Mouse (Mus musculus) forebrain, embryonic 10.5 days (tissue): ENCODE measurements around the gene Lyl1. TPM values are rescaled to one million over a fixed set of nuclear protein-coding genes. Genes with fewer than 3 reads are reported as not detected.

Experiments
- DNase-seq: peaks from one replicate; pipeline ENCODE4 v3.0.0-alpha.2; 2017; ENCODE audit warnings: low spot score; ENCODE audit errors: extremely low spot score
- H3K27ac ChIP-seq: fragments of 300-500 bp; sonication (generic); 2 replicates; pipeline ENCODE4 v1.5.1; 2016; ENCODE audit warnings: mild to moderate bottlenecking
- H3K27me3 ChIP-seq: fragments of 300-500 bp; sonication (generic); 2 replicates; pipeline ENCODE4 v1.6.1; 2016; ENCODE audit warnings: mild to moderate bottlenecking; ENCODE audit not compliant: poor library complexity, severe bottlenecking
- H3K36me3 ChIP-seq: fragments of 300-500 bp; sonication (generic); replicated peaks from 2 replicates; pipeline ENCODE4 v1.6.1; 2016; ENCODE audit warnings: mild to moderate bottlenecking, moderate library complexity
- H3K4me1 ChIP-seq: fragments of 300-500 bp; sonication (generic); 2 replicates; pipeline ENCODE4 v1.6.1; 2016
- H3K4me3 ChIP-seq: fragments of 300-500 bp; sonication (generic); 2 replicates; pipeline ENCODE4 v1.5.1; 2016; ENCODE audit warnings: mild to moderate bottlenecking, moderate library complexity
- H3K9me3 ChIP-seq: fragments of 300-500 bp; sonication (generic); 2 replicates; pipeline ENCODE4 v1.6.1; 2016; ENCODE audit warnings: mild to moderate bottlenecking, moderate library complexity
- WGBS: fragments of 180-500 bp; shearing (Covaris S2); methylation state at CpG from one replicate; pipeline ENCODE4 v1.1.7; 2016; 5-methylcytosine and 5-hydroxymethylcytosine counted together
- polyA plus RNA-seq: library from polyadenylated mRNA; unstranded; fragments of >200 nt; fragmentation: Nextera tagmentation; extraction: Ambion mirVana; gene quantifications from 2 replicates; pipeline ENCODE4 v1.2.1, GENCODE M21; 2016

Gene Lyl1
- polyA plus RNA-seq, 1 experiment from 2014 or later: 5.8 TPM

DNA sequence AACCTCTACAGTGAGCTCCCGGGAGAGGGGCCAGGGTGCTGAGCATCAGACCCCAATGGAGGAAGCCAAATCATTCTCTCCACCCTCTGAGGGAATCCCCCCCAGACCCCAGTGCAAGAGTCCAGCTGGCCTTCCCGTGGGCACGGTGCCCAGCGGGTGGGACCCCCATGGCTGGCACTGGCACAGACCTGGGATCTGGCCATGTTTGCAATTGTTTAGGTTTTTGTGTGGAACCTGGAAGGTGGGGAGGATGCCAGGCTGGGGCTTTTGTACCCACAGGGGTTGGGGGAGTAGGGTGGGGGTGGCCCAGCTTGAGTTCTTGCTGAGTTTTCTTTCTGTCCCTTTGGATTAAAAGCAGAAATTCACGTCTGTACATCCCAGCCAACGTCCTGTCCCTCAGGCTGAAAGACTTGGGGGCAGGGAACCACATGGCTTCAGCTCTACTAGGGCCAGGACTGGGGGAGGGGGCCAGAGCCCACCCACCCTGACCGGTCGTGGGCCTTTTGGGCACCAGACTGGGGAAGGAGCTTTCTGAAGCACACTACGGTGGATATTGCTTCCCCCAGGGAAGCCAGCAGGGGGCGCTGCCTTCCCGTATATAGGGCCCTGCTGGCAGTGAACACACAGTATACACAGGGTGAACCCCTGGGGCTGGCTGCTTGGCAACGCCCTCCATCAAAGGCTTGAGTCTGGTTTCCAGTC lies 7.7 kb downstream of the Lyl1 start:
- WGBS: 11% methylated on average over 12 of the region's 12 CpGs
- peak; percentile 90 for DNase-seq
- no peaks in the 10 kb centered on the region for H3K36me3 ChIP-seq
- H3K4me1 ChIP-seq: peaks cover 93% of the 10 kb centered on the region
- peak overlapping the region; percentile 70 for H3K27ac ChIP-seq
- H3K9me3 ChIP-seq: no peaks in the 10 kb centered on the region
- H3K27me3 ChIP-seq: peaks cover 100% of the 10 kb centered on the region
- peak overlapping the region; percentile 4; the same call in 1 of the 2 replicates for H3K4me3 ChIP-seq

DNA sequence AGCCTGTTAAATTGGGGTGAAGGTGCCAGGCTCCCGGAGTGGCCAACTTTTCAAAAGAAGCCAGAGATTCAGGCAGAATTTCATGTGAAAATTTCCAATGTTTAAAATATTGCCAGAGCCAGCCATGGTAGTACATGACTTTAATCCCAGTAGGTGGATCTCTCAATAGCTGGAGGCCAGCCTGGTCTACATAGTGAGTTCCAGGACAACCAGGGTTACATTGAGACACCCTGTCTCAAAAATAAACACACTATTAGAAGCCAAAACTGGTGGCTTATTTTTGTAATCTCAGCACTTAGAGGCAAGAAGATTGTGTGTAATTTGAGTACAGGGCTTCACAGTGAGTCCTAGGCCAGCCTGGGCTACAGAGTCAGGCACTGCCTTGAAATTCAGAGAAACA lies 8.7 kb downstream of the Lyl1 start:
- H3K27ac ChIP-seq: peak overlapping the region; percentile 70; the same call in 1 of the 2 replicates
- 98% methylated on average over 1 of the region's 1 CpGs for WGBS

DNA sequence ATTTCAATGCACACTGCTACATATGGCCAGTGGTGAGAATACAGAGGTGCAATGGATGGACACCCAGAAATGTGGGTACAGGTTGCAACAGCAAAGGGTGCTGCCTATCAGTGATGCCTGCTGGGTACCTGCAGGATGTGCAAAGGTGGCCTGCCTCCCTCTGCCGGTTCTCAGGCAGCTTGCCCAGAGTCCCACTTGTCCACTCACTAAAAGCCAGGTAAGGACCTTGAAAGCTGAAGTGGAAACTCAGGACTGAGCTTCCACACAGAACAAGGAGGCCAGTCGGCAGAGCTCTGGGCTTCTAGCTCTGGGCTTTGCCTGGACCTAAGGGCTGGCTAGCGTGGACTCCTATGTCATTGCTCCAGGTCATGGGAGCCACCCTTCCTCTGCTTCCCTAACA lies 10.1 kb downstream of the Lyl1 start:
- DNase-seq: no peak
- 46% methylated on average over 3 of the region's 3 CpGs for WGBS
- Histone ChIP-seq H3K4me1 (peaks cover 93% of the 10 kb centered on the region), H3K27me3 (peaks cover 100% of the 10 kb centered on the region), H3K9me3 (no peaks in the 10 kb centered on the region), H3K36me3 (no peaks in the 10 kb centered on the region), H3K27ac (peak overlapping the region; percentile 88), H3K4me3 (peak overlapping the region; percentile 32; the same call in 1 of the 2 replicates)

More for the DNA sequence above, 8.7 kb downstream of the Lyl1 start:
- Histone ChIP-seq H3K9me3 (no peaks in the 10 kb centered on the region), H3K27me3 (peaks cover 100% of the 10 kb centered on the region), H3K4me1 (peaks cover 93% of the 10 kb centered on the region), H3K4me3 (no peak overlapping the region), H3K36me3 (no peaks in the 10 kb centered on the region)
- no peak for DNase-seq

DNA sequence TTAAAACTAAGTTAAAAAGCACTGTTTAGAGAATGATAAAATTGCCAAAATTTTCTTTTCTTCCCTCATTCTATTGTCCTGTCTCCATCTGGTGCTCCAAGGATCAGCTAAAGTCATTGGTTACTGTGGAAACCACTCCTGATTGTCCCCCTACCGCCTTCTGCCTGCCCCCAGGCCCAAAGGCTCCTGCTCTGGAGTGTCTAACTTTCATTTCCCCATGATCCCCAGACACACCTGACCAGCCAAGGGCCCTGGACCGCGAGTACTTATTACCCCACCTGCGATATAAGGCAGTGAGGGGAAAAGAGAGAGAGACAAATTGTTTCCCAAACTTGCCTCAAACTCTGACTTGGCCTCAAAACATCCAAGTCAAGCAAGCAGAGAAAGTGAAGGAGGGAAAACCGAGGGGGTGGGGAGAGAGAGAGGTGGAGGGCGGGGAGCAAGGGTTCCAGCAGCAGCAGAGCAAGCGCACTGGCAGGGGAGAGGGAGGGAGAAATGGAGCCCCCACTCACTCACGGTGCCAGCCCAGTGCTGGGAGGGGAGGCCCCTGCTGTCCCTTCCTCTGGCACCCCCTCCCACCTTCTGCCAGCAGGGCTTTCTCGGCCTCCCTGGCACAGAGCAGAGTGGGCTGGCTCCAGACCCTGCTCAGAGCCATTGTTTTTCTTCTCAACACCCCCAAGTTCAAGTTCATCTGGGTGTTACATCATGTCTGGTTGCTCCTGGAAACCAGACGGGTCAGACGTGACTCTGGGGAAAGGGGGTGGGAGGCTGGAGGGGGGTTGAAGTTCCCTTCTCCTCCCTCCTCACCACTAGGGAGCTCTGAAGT lies 10.9 kb downstream of the Lyl1 start:
- Histone ChIP-seq H3K27me3 (peaks cover 100% of the 10 kb centered on the region), H3K4me3 (peak overlapping the region; percentile 32), H3K4me1 (peaks cover 93% of the 10 kb centered on the region), H3K27ac (peak overlapping the region; percentile 88), H3K9me3 (no peaks in the 10 kb centered on the region), H3K36me3 (no peaks in the 10 kb centered on the region)
- DNase-seq: peak; percentile 72
- 23% methylated on average over 11 of the region's 11 CpGs for WGBS

DNA sequence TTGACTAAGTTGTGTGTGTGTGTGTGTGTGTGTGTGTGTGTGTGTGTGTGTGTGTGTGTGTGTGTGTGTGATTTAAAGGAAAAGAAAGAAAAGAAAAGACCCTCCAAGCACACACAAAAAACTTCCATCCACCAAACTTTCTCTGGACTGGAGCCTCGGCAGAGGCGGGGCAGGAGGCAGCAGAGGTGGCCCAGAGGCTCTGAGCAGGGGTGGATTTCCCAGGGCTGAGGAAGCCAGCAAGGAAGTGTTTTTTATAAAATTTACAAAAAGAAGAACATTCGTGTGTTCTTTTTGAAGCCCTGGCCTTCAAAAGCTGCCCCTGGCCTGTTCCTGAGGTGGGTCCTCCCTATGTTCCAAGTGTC lies 11.5 kb downstream of the Lyl1 start:
- H3K27me3 ChIP-seq: peaks cover 100% of the 10 kb centered on the region
- H3K4me1 ChIP-seq: peaks cover 89% of the 10 kb centered on the region
- no peaks in the 10 kb centered on the region for H3K9me3 ChIP-seq
- no peak for DNase-seq
- 29% methylated on average over 3 of the region's 3 CpGs for WGBS
- H3K4me3 ChIP-seq: peak overlapping the region; percentile 7; the same call in 1 of the 2 replicates
- no peaks in the 10 kb centered on the region for H3K36me3 ChIP-seq
- H3K27ac ChIP-seq: peak overlapping the region; percentile 88

DNA sequence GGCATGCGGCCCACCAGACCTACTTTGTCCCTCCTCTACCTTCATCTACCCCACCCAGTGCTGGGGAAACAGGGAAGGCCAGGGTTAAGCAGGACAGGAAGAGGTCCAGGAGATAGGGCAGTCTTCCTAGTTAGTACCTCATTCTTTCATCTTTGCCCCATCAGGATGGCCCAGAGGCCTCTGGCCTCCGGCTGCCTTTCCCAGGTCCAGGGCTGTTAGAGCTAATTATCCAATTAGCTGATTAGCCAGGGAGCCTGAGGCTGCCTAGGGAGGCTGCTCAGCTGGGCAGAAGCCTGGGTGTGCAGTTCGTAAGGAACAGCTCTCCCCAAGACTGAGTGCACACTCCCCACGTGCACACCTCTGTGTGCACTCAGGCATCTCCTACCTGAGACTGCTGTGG lies 12.1 kb downstream of the Lyl1 start:
- peaks cover 100% of the 10 kb centered on the region for H3K27me3 ChIP-seq
- 31% methylated on average over 4 of the region's 4 CpGs for WGBS
- peak overlapping the region; percentile 7; the same call in 1 of the 2 replicates for H3K4me3 ChIP-seq
- H3K9me3 ChIP-seq: no peaks in the 10 kb centered on the region
- H3K4me1 ChIP-seq: peaks cover 83% of the 10 kb centered on the region
- no peaks in the 10 kb centered on the region for H3K36me3 ChIP-seq
- H3K27ac ChIP-seq: peak overlapping the region; percentile 88
- no peak for DNase-seq

DNA sequence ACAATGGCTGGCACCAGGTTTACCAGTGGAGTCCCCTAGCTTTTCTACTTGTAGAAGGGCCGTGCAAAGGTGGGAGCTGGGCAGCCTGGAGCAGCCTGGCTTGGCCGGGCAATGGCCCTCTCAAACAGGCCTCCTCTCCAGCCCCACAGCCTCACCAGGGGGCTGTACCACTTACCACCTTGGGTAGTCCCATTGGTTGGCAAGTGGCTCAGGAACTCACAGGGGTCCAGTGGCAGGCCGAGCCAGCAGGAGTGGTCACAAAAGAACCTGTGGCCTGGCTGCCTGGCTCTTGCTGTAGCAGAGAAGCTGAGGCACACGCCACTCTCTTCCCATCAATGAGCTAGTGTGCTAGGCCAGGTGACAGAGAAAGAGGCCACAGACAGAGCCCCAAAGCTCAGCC lies 12.9 kb downstream of the Lyl1 start:
- DNase-seq: no peak
- Histone ChIP-seq H3K36me3 (no peaks in the 10 kb centered on the region), H3K27ac (peak overlapping the region; percentile 88), H3K27me3 (peaks cover 100% of the 10 kb centered on the region), H3K4me3 (no peak overlapping the region), H3K4me1 (peaks cover 75% of the 10 kb centered on the region), H3K9me3 (no peaks in the 10 kb centered on the region)
- WGBS: 52% methylated on average over 4 of the region's 4 CpGs

DNA sequence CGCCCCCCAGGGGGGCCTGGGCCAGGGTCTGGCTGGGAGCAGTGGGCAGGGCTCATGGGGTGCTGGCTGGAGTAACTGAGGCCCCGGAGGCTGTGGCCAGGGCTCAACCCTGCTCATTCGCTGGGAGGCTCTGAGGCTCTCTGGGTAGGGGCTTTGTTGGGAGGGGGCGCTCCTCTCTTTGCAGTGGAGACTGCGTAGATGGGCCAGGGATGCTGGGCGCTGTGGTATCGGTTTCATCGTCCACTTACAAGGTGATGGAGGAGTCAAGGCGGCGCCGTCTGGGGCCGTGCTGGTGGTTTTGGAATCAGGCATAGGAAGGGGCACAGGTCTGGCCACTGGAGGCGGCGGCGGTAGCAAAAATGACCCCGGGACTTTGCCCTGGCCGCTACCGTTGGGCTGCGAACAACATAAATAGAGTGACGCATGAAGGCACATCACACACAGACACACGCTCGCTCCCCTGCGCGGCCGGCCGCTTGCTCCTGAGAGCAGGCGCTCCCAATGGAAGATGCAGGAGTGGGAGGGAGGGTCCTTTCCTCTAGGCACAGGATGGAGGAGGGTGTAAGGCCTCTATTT lies 14.7 kb downstream of the Lyl1 start:
- peaks cover 100% of the 10 kb centered on the region for H3K27me3 ChIP-seq
- DNase-seq: no peak
- H3K4me1 ChIP-seq: peaks cover 59% of the 10 kb centered on the region
- 4% methylated on average over 27 of the region's 27 CpGs for WGBS
- H3K27ac ChIP-seq: peak overlapping the region; percentile 72
- no peaks in the 10 kb centered on the region for H3K9me3 ChIP-seq
- H3K36me3 ChIP-seq: no peaks in the 10 kb centered on the region
- H3K4me3 ChIP-seq: peak overlapping the region; percentile 38

DNA sequence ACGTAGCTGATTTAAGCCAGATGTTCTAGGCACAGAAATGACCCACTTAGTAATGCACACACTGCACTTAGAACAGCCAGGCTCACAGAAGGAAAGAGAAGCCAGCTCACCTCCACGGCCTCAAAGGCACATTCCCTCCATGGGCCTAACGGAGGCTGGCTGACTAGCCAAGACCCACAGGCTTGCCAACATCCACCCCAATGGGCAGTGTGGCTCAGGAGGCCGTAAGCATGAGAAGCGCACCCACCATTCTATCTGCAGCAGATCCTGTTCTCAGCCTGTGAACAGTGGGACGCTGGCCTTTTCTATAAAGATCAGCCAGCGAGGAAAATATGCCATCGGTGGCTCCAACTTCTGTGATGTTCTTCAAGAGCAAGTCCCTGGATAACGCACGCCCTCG lies 15.5 kb downstream of the Lyl1 start:
- H3K4me1 ChIP-seq: peaks cover 57% of the 10 kb centered on the region
- H3K27me3 ChIP-seq: peaks cover 100% of the 10 kb centered on the region
- H3K4me3 ChIP-seq: no peak overlapping the region
- H3K36me3 ChIP-seq: no peaks in the 10 kb centered on the region; the same call in 1 of the 2 replicates
- no peak overlapping the region for H3K27ac ChIP-seq
- WGBS: 84% methylated on average over 11 of the region's 11 CpGs
- DNase-seq: no peak
- H3K9me3 ChIP-seq: no peaks in the 10 kb centered on the region

DNA sequence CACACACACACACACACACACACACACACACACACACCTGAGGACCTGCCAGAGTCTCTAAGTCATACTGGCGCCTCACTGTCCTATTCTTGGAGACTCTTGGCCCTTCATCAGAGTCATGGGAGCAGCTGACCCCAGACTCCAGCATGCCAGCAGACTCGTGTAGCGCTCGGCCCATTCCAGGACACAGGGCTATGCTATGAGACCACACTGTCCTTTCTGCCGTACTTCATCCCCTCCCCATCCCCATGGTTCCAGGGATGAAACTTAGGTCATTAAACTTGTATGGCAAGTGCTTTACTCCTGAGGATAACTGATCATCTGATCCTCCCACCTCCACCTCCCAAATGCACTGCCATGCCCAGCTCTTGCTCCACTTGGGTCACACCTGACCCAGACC lies 17.2 kb downstream of the Lyl1 start:
- Histone ChIP-seq H3K4me1 (peaks cover 57% of the 10 kb centered on the region), H3K27ac (no peak overlapping the region), H3K9me3 (no peaks in the 10 kb centered on the region), H3K4me3 (no peak overlapping the region), H3K27me3 (peaks cover 100% of the 10 kb centered on the region), H3K36me3 (no peaks in the 10 kb centered on the region; the same call in 1 of the 2 replicates)
- DNase-seq: no peak
- WGBS: 82% methylated on average over 5 of the region's 5 CpGs

DNA sequence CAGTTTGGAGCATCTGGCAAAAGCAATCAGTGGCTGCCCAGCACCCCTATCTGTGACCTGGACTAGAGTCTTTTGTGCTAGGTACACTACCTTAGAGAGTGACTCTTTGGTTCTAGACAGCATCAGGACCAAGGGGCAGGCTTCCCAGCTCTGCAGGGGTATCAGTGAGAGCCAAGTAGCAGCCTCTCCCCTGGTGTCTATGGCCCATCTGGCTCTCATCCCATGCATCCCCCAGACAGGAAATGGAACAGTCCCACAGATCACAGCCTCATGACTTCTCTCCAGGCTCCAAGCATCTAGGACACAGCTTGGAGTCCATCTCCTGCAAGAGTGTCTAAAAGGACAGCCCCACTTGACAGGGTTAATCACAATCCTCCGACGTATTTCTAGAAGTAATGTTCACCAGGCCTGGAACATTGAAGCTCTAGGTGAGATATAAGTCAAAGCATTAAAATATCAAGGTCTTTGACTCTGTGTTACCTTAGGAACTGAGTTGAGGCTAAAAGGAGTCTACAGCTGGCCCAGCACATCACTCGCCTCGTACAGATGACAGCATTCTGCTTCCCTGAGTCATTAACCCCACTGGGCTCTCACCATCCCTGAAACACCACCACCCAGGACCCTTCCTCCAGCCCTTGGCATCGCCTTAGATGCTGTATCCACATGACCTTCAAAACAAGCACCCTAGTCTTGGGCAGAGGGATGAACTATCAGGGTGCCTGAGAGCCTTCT lies 17.9 kb downstream of the Lyl1 start:
- peaks cover 100% of the 10 kb centered on the region for H3K27me3 ChIP-seq
- no peaks in the 10 kb centered on the region for H3K9me3 ChIP-seq
- WGBS: 85% methylated on average over 5 of the region's 5 CpGs
- H3K4me3 ChIP-seq: no peak overlapping the region
- H3K4me1 ChIP-seq: peaks cover 57% of the 10 kb centered on the region
- H3K27ac ChIP-seq: no peak overlapping the region
- DNase-seq: no peak
- H3K36me3 ChIP-seq: no peaks in the 10 kb centered on the region; the same call in 1 of the 2 replicates

DNA sequence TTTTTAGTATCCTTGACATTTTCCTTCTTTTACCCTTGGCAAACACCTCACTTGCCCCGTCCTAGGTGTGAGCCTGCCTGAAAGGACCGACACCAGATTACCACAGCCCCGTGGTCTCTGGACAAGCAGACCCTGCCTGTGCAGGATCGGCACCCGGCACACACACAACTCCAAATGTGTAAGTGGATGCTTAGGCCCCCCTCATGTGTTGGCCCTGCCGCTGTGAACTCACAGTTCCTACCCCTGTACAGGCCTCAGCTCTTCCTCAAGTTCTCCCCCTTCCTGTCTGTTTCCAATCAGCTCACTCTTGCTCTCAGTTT lies 21.2 kb downstream of the Lyl1 start:
- peaks cover 100% of the 10 kb centered on the region for H3K27me3 ChIP-seq
- peaks cover 52% of the 10 kb centered on the region for H3K4me1 ChIP-seq
- H3K9me3 ChIP-seq: no peaks in the 10 kb centered on the region
- peak overlapping the region; percentile 27 for H3K4me3 ChIP-seq
- H3K27ac ChIP-seq: peak overlapping the region; percentile 86
- WGBS: 65% methylated on average over 6 of the region's 6 CpGs
- no peaks in the 10 kb centered on the region; the same call in 1 of the 2 replicates for H3K36me3 ChIP-seq
- no peak for DNase-seq
